Mouse (Mus musculus) embryonic fibroblast, embryonic 13.5 days (primary cell): ENCODE measurements at regions not wholly inside any gene's neighbourhood (a gene's known extent, or its start where the extent isn't known, plus 50 kb on each side); places are given as distances from the start of the nearest gene placed in this dataset.

Experiments
- H3K27ac ChIP-seq: 2 replicates; pipeline ENCODE4 v1.5.1; 2012; ENCODE audit warnings: low read length, control low read depth, inconsistent platforms; ENCODE audit not compliant: insufficient read depth
- H3K4me1 ChIP-seq: 2 replicates; pipeline ENCODE4 v1.6.1; 2011; ENCODE audit warnings: low read length; ENCODE audit not compliant: control insufficient read depth, insufficient read depth
- H3K4me3 ChIP-seq: 2 replicates; pipeline ENCODE4 v1.5.1; 2011; ENCODE audit warnings: mild to moderate bottlenecking, control low read depth, low read length; ENCODE audit not compliant: insufficient read depth
- CTCF ChIP-seq: IDR thresholded peaks from 2 replicates; pipeline ENCODE4 v1.5.1; 2011; ENCODE audit warnings: mild to moderate bottlenecking, control low read depth, low read length, moderate library complexity, borderline replicate concordance; ENCODE audit not compliant: insufficient read depth
- POLR2A ChIP-seq: IDR thresholded peaks from 2 replicates; pipeline ENCODE4 v1.6.1; 2011; ENCODE audit warnings: low read depth, mild to moderate bottlenecking, control low read depth, low read length, moderate library complexity

DNA sequence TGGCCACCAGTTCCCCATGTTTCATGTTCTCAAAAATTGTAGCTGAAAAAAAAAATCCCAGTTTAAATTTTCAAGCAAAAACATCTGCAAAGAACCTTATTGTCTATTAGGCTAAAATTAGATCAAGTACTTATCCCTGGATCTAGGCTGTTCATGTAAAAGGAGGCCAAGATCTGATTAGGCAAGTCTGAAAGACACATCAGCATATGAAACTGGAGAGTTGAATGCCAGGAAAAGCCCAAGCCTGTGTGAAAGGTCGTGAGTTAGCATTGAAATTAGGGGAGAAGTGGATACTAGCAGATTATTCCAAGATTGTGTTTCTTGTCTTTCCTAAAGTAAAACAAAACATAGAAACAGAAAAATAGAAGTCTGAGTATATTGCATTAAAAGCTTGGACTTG is 791.7 kb upstream of the Zeb2 start:
- TF ChIP-seq POLR2A (no peak), CTCF (no peak)
- Histone ChIP-seq H3K4me3 (no peak overlapping the region), H3K27ac (no peak overlapping the region), H3K4me1 (no peaks in the 10 kb centered on the region)

DNA sequence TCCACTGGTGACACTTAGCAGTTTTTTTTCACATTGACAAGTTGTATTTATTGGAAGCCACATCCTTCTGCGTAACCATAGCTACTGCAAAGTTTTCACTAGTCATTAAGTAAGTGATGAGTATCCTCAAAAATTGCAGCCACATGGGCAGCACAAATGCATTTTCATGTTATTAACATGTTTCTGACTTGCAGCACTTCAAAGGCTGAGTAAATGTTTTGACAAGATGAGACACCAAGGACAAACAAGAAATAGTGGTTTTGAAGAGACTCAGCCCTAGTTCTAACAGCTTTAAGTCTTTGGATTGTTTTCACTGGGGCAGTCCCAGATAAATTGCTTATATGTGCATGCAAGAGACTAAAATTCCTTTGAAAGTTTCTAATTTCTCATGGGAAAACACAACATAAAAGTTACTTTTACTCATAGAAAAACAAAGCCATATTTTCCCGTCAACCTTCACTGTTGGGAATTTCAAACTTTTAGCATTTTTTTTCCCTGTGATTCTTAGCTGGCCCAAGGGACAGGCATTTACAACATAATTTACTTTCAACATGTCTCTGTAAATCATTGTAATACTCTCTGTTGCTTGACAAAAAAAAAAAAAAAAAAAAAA is 787.5 kb upstream of the Zeb2 start:
- no peak overlapping the region for H3K4me3 ChIP-seq
- no peaks in the 10 kb centered on the region for H3K4me1 ChIP-seq
- TF ChIP-seq CTCF (no peak), POLR2A (no peak)
- H3K27ac ChIP-seq, result no peak overlapping the region

DNA sequence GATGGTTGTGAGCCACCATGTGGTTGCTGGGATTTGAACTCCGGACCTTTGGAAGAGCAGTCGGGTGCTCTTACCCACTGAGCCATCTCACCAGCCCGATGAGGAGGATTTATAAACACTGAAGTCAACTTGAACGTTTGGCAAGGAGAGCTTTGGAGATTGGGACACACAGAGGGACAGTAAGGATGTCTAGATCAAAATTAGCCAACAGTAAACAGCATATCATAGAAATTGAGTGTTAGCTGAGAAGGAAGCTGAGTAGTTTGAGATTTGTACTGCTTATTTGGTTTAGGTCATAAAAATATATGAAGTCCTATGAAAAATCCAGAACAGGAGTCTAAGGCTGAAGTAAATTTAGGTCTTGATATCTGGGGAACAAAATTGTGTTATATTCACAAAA is 786.9 kb upstream of the Zeb2 start:
- Histone ChIP-seq H3K4me3 (no peak overlapping the region), H3K27ac (no peak overlapping the region), H3K4me1 (no peaks in the 10 kb centered on the region)
- TF ChIP-seq POLR2A (no peak), CTCF (no peak)

DNA sequence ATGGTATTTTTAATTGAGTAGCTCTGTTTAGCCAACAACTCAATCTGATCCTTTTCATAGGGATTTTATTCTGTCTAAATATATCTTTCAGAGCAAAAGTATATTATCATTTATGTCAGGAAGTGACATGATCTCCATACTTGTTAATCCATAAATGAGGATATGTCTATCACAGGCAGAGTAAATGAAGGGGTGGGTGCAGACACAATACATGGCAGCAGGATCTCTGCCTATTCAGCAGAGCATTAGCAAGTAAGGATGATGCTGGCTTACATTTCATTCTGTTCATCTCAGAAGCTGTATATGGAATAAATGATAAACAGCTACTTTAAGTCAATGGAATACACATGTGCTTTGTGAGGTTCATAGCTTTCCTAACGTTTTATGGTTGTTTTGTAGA is 786.2 kb upstream of the Zeb2 start:
- Histone ChIP-seq H3K4me3 (no peak overlapping the region), H3K27ac (no peak overlapping the region), H3K4me1 (no peaks in the 10 kb centered on the region)
- no peak for TF ChIP-seq CTCF
- TF ChIP-seq POLR2A, result no peak

DNA sequence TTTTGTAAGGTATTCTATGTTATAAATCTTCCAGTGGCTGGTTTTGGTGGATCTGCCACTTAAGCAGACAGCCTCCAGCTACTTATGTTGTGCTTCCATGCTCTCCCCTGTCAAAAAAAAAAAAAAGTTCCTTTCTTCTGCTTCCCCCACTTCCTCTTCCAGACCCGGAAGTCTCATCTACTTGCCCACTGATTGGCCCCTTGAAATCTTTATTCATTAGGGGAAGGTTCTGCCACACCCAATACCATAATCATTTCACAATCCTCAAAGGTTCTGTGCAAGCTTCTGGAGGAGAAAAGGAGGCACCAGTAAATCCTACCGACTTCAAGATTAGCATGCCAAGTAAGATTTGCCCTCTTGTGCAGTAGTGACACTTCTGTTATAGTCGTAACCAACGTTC is 784.7 kb upstream of the Zeb2 start:
- no peak for TF ChIP-seq CTCF
- no peak for TF ChIP-seq POLR2A
- H3K4me3 ChIP-seq, result no peak overlapping the region
- H3K4me1 ChIP-seq, result no peaks in the 10 kb centered on the region
- H3K27ac ChIP-seq, result no peak overlapping the region

DNA sequence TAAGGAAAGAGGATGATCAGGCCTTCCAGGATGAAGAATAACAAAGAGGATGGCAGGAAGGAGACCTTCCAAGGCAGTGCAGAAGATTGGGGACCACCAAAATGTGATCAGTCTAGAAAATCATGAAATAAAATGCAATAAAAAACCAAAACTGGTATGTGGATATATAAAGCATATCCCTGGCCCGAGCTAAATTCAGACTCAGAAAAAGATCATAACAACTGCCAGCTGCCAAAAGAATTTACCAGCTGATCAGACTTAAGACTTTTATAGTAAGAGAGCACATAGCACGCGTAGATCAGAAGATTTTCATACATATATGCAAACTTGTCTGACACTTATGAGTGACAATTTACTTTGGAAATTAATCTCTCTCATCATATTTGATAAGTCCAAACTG is 767.5 kb upstream of the Zeb2 start:
- TF ChIP-seq POLR2A, result no peak
- no peak for TF ChIP-seq CTCF
- no peak overlapping the region for H3K4me3 ChIP-seq
- H3K27ac ChIP-seq, result no peak overlapping the region
- no peaks in the 10 kb centered on the region for H3K4me1 ChIP-seq

DNA sequence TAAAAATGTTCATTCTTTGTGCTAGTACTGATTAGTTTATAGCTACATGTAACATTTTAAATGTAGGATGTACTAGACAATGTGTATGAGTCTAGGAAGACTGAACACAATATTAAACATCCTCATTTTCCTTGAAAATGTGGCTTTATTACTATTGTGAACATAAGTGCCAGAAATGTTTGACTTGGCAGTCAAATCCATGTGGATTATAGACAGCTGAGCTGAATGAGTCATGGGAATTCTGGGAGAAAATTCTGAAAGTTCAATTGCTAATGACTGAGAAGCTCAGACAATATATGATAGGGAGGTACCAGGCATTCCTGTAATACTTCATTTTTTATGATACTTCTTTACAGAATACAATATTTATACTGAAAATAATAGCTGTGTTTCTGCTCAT is 761.5 kb upstream of the Zeb2 start:
- Histone ChIP-seq H3K4me3 (no peak overlapping the region), H3K27ac (no peak overlapping the region), H3K4me1 (no peaks in the 10 kb centered on the region)
- TF ChIP-seq CTCF (no peak), POLR2A (no peak)

DNA sequence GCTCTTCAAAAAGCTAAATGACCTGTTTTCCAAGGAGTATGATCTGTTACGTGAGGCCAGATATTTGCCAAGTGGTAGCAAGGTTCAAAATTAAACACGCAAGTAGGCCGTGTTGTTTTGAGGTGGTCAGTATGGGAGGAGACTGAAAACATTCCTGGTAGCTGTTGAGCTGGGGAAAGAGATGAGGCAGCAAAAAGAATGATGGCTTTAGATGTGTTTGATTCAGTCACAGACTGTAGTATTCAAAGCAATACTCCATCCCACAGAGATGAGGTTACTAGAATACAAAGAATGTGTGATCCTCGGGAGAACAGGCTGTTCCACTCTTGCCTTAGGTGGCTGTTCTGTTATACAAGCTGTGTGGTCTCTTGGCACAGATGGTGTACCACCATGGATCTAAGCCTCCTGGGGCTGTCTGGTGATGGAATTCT is 742.7 kb upstream of the Zeb2 start:
- TF ChIP-seq POLR2A (no peak), CTCF (no peak)
- H3K27ac ChIP-seq, result no peak overlapping the region
- H3K4me3 ChIP-seq, result no peak overlapping the region
- no peaks in the 10 kb centered on the region; the same call in 1 of the 2 replicates for H3K4me1 ChIP-seq

DNA sequence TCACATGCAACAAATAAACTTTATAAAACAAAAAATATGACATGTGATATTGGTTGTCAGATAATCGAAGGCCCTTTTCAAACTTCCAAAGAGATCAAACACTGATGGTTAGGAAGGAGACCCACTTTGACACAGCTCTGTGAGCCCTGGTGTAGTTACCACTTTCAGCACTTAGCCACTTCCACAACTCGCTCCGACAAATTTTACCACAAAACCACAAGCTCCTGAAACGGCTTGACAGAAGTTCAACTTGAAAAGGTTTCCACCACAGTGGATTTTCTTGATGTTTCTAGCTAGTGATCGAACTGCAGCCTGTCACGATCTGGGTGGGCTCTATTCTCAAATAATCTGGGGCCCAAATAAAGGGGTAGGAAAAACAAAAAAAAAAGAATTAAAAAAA is 742.2 kb upstream of the Zeb2 start:
- H3K4me1 ChIP-seq, result no peaks in the 10 kb centered on the region; the same call in 1 of the 2 replicates
- TF ChIP-seq CTCF, result no peak
- no peak for TF ChIP-seq POLR2A
- H3K27ac ChIP-seq, result no peak overlapping the region
- H3K4me3 ChIP-seq, result no peak overlapping the region

DNA sequence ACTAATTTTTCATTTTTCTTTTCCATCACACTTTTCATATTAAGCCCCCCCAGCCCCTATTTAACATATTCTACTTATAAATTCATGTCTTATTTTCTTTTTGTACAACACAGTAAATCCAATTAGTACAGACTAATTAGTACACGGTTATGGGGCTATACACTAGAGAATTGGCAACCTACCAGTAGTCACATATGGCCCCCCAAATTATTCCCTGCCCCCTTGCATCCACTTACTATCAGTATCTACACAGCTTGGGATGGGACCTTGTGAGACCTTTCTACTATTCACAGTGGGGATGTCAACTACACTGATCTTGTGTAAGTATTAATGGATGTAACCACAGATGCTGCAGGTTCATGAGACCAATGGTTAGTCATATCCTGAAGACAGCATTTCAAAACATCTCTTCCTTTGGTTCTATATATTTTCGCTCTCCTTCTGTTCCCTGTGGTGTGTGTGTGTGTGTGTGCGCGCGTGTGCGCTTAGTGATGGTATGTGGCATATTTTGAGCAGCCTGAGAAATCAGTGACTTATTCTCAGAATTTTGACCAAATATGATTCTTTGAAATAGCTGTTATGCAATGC is 732.9 kb upstream of the Zeb2 start:
- Histone ChIP-seq H3K27ac (no peak overlapping the region), H3K4me3 (no peak overlapping the region), H3K4me1 (no peaks in the 10 kb centered on the region)
- TF ChIP-seq POLR2A, result no peak
- no peak for TF ChIP-seq CTCF

DNA sequence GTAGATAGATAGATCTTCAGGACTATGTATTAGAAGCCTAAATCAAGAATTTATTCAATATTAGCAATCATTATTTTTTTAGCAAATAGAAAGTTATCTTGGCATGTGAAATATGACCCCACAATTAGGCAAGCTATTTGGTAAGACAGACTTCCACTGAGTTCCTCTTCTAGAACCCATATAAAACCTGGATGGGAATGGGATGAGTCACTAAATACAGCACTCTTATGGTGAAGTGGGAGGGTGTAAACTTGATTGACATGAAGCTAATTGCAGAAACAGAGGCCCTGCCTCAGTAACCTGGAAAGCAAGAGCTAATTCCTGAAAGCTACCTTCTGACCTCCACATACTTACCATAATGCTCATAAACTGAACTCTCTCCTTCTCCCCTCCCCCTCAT is 723.2 kb upstream of the Zeb2 start:
- Histone ChIP-seq H3K4me1 (no peaks in the 10 kb centered on the region), H3K27ac (no peak overlapping the region), H3K4me3 (no peak overlapping the region)
- TF ChIP-seq CTCF (no peak), POLR2A (no peak)
